ENCODE assay signal across 29 mouse cellular contexts in the genomic region with DNA sequence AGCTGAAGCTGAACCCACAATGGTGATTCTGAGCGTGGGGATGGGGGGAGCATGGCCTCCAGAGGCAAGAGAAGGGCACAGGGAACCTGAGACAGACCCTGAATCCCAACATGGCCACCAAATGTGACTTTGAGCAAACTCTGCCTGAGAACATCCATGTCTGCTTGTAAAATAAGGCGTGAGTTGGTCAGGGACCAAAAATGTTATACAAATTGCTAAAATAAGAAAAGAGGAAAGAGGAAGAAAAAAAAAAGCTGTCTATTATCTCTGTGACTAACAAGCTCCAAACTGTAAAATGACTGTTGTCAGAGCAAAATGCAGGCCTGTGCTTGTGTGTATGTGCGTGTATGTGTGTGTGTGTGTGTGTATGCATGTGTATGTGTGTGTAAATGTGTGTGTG.
"Had no signal": no experiment of that assay in that cellular context is flagged by ENCODE, and none has a peak within 500 bp of the region (broad histone marks: within the 10 kb centered on the region; RNA-seq: fewer than 3 reads in every experiment).

No protein-coding gene starts in this region.

- H3K4me1 ChIP-seq: forebrain, embryonic 12.5 days; forebrain, embryonic 13.5 days; forebrain, embryonic 15.5 days had no signal

- H3K27me3 ChIP-seq: embryonic facial prominence, embryonic 13.5 days; embryonic facial prominence, embryonic 15.5 days; forebrain, embryonic 15.5 days had no signal

- H3K36me3 ChIP-seq: embryonic facial prominence, embryonic 12.5 days; embryonic facial prominence, embryonic 13.5 days; embryonic facial prominence, embryonic 15.5 days; forebrain, embryonic 10.5 days; forebrain, embryonic 12.5 days; forebrain, embryonic 15.5 days had no signal

- H3K4me2 ChIP-seq: embryonic facial prominence, embryonic 12.5 days; embryonic facial prominence, embryonic 13.5 days; embryonic facial prominence, embryonic 15.5 days; forebrain, embryonic 12.5 days; forebrain, embryonic 13.5 days; forebrain, embryonic 15.5 days had no signal

- H3K4me3 ChIP-seq: embryonic facial prominence, embryonic 12.5 days; embryonic facial prominence, embryonic 13.5 days; embryonic facial prominence, embryonic 15.5 days; erythroblast, embryonic 14.5 days; forebrain, embryonic 10.5 days; forebrain, embryonic 12.5 days; forebrain, embryonic 13.5 days; forebrain, embryonic 15.5 days; gastrocnemius, adult 2 months; heart, adult 2 months had no signal

- H3K9me3 ChIP-seq: embryonic facial prominence, embryonic 12.5 days; embryonic facial prominence, embryonic 13.5 days; embryonic facial prominence, embryonic 15.5 days; forebrain, embryonic 10.5 days; forebrain, embryonic 12.5 days; forebrain, embryonic 13.5 days; forebrain, embryonic 15.5 days had no signal

- ATAC-seq: forebrain, embryonic 13.5 days; forebrain, embryonic 14.5 days; forebrain, embryonic 15.5 days; forebrain, embryonic 16.5 days; forebrain, postnatal 0 days had no signal

- H3K9ac ChIP-seq: embryonic facial prominence, embryonic 12.5 days; embryonic facial prominence, embryonic 13.5 days; embryonic facial prominence, embryonic 15.5 days; forebrain, embryonic 12.5 days; forebrain, embryonic 13.5 days; forebrain, embryonic 15.5 days; forebrain, postnatal 0 days had no signal

- DNase-seq: cerebellum, adult 18-20 months; cerebellum, adult 2 months; cerebellum, adult 8-10 months; cerebellum, adult 9-10 months; cerebellum, adult 9-11 months; cerebellum, postnatal 10 days; cerebellum, postnatal 14 days; cerebellum, postnatal 25 days; cerebellum, postnatal 36 days; embryo, embryonic 11 days; forebrain, postnatal 0 days; gastrocnemius, adult 2 months; gastrocnemius, postnatal 10 days; gastrocnemius, postnatal 14 days; gastrocnemius, postnatal 25 days; gastrocnemius, postnatal 36 days; heart, adult 11 months; heart, adult 18-20 months; heart, adult 2 months had no signal

- H3K27ac ChIP-seq: embryonic facial prominence, embryonic 12.5 days; embryonic facial prominence, embryonic 13.5 days; embryonic facial prominence, embryonic 15.5 days; forebrain, embryonic 10.5 days; forebrain, embryonic 12.5 days; forebrain, embryonic 13.5 days; forebrain, embryonic 15.5 days; gastrocnemius, adult 2 months; heart, adult 2 months had no signal
